Mouse (Mus musculus) lung, postnatal 36 days (tissue): ENCODE measurements around the gene Tmem40.

Experiments
- DNase-seq: peaks from one replicate; pipeline ENCODE4 v3.0.0; 2022; ENCODE audit warnings: mixed read lengths

The Tmem40 gene

GRCm38 (mm10) chr6:115761995-115762756 is at the start of gene Tmem40:
Gene Tmem40, minus strand, starts transcription at chr6:115762410.
- DNase-seq, result peak; percentile 32

- DNase-seq, result no peak
These were observed 49.4 kb upstream of the Tmem40 start for GRCm38 (mm10) chr6:115811606-115812005.

GRCm38 (mm10) chr6:115808488-115809231 is 46.5 kb upstream of the Tmem40 start, which contains the start of gene Rpl32:
Gene Rpl32, minus strand, starts transcription at chr6:115808747.
- DNase-seq, result peak; percentile 93

- no peak for DNase-seq
These were observed 45.9 kb upstream of the Tmem40 start for GRCm38 (mm10) chr6:115808196-115808487.

GRCm38 (mm10) chr6:115807464-115808195 is 45.4 kb upstream of the Tmem40 start:
- DNase-seq, result no peak

- DNase-seq, result no peak
These were observed 42.4 kb upstream of the Tmem40 start for GRCm38 (mm10) chr6:115804432-115805192.

GRCm38 (mm10) chr6:115803541-115804382 is 41.6 kb upstream of the Tmem40 start:
- DNase-seq, result peak; percentile 87

- peak; percentile 59 for DNase-seq
These were observed 39.6 kb upstream of the Tmem40 start for GRCm38 (mm10) chr6:115801811-115802210.

GRCm38 (mm10) chr6:115792691-115793215 is 30.5 kb upstream of the Tmem40 start:
- no peak for DNase-seq

- DNase-seq, result no peak
These were observed 29.9 kb upstream of the Tmem40 start for GRCm38 (mm10) chr6:115791842-115792686.

- no peak for DNase-seq
These were observed 28.8 kb upstream of the Tmem40 start for GRCm38 (mm10) chr6:115791016-115791415.

- no peak for DNase-seq
These were observed 20.6 kb upstream of the Tmem40 start for GRCm38 (mm10) chr6:115782781-115783180.

- peak; percentile 26 for DNase-seq
These were observed 14.2 kb upstream of the Tmem40 start for GRCm38 (mm10) chr6:115776363-115776762.

GRCm38 (mm10) chr6:115775838-115776237 is 13.6 kb upstream of the Tmem40 start:
- no peak for DNase-seq

GRCm38 (mm10) chr6:115774501-115774921 is 12.3 kb upstream of the Tmem40 start, which contains the start of gene Cand2:
Gene Cand2, plus strand, starts transcription at chr6:115774538.
- peak; percentile 23 for DNase-seq

- DNase-seq, result peak; percentile 13
These were observed 11.8 kb upstream of the Tmem40 start for GRCm38 (mm10) chr6:115773966-115774413.

- DNase-seq, result no peak
These were observed 10.4 kb upstream of the Tmem40 start for GRCm38 (mm10) chr6:115772604-115773003.

GRCm38 (mm10) chr6:115772201-115772600 is 10.0 kb upstream of the Tmem40 start:
- DNase-seq, result no peak

GRCm38 (mm10) chr6:115770852-115771251 is 8.6 kb upstream of the Tmem40 start:
- DNase-seq, result no peak

- DNase-seq, result no peak
These were observed 8.0 kb upstream of the Tmem40 start for GRCm38 (mm10) chr6:115770059-115770670.
